Mouse (Mus musculus) MEL (cell line): Measurements from ENCODE around the gene Cwc25. TPM values are rescaled to one million over a fixed set of nuclear protein-coding genes. Genes with fewer than 3 reads are reported as not detected.

Experiments
- DNase-seq: peaks from one replicate; pipeline ENCODE4 v3.0.0; 2011; ENCODE audit warnings: low read depth, low spot score
- H3K27ac ChIP-seq: 2 replicates; pipeline ENCODE4 v1.5.1; 2012; ENCODE audit warnings: low read depth, mild to moderate bottlenecking, control low read depth, low read length, moderate library complexity; ENCODE audit not compliant: control insufficient read depth
- H3K27me3 ChIP-seq, 2 experiments: fragments of 150-350 bp in 1 of 2; sonication (generic) in 1 of 2; 2 replicates each; pipeline ENCODE4 v1.6.1; 2012; ENCODE audit warnings: low read length in 2 of 2, mild to moderate bottlenecking in 2 of 2, improper control_type of control experiment in 1 of 2, moderate library complexity in 1 of 2; ENCODE audit not compliant: insufficient read depth in 2 of 2, control insufficient read depth in 1 of 2
- H3K36me3 ChIP-seq, 2 experiments: 2 replicates each; pipeline ENCODE4 v1.6.1; 2012 to 2014; ENCODE audit warnings: low read length in 2 of 2, improper control_type of control experiment in 1 of 2, inconsistent platforms in 1 of 2, mild to moderate bottlenecking in 1 of 2; ENCODE audit not compliant: insufficient read depth in 2 of 2, control insufficient read depth in 1 of 2
- H3K4me1 ChIP-seq, 2 experiments: fragments of 150-350 bp in 1 of 2; sonication (generic) in 1 of 2; 2 replicates each; pipeline ENCODE4 v1.6.1; 2012; ENCODE audit warnings: low read length in 2 of 2, improper control_type of control experiment in 1 of 2, mild to moderate bottlenecking in 1 of 2; ENCODE audit not compliant: insufficient read depth in 2 of 2, control insufficient read depth in 1 of 2
- H3K4me3 ChIP-seq, 2 experiments: fragments of 150-350 bp in 1 of 2; sonication (generic) in 1 of 2; 2 replicates each; pipeline ENCODE4 v1.5.1; 2012; ENCODE audit warnings: low read depth in 2 of 2, low read length in 2 of 2, mild to moderate bottlenecking in 2 of 2, moderate library complexity in 2 of 2, control low read depth in 1 of 2, improper control_type of control experiment in 1 of 2; ENCODE audit not compliant: control insufficient read depth in 1 of 2, insufficient read depth in 1 of 2
- H3K79me2 ChIP-seq: 2 replicates; pipeline ENCODE4 v1.6.1; 2012; ENCODE audit warnings: mild to moderate bottlenecking, low read length, moderate library complexity; ENCODE audit not compliant: control insufficient read depth, poor library complexity, insufficient read depth
- H3K9ac ChIP-seq: 2 replicates; pipeline ENCODE4 v1.6.1; 2012; ENCODE audit warnings: low read depth, mild to moderate bottlenecking, control low read depth, low read length, moderate library complexity; ENCODE audit not compliant: control insufficient read depth, poor library complexity, severe bottlenecking
- H3K9me3 ChIP-seq: fragments of 150-350 bp; sonication (generic); replicated peaks from 2 replicates; pipeline ENCODE4 v1.6.1; 2012; ENCODE audit warnings: mild to moderate bottlenecking, low read length, improper control_type of control experiment, moderate library complexity; ENCODE audit not compliant: insufficient read depth
- BHLHE40 ChIP-seq: IDR thresholded peaks from 2 replicates; pipeline ENCODE4 v1.6.1; 2012; ENCODE audit warnings: low read depth, mild to moderate bottlenecking, inconsistent platforms, low read length, improper control_type of control experiment, borderline replicate concordance
- CHD1 ChIP-seq: IDR thresholded peaks from 2 replicates; pipeline ENCODE4 v1.6.1; 2012; ENCODE audit warnings: low read depth, mild to moderate bottlenecking, inconsistent platforms, low read length, improper control_type of control experiment
- E2F4 ChIP-seq: IDR thresholded peaks from 2 replicates; pipeline ENCODE4 v1.6.1; 2011; ENCODE audit warnings: low read depth, low read length, improper control_type of control experiment, borderline replicate concordance
- ELF1 ChIP-seq: IDR thresholded peaks from 2 replicates; pipeline ENCODE4 v1.6.1; 2014; ENCODE audit warnings: low read depth, mild to moderate bottlenecking, inconsistent platforms, low read length, improper control_type of control experiment, moderate library complexity
- EP300 ChIP-seq, 2 experiments: IDR thresholded peaks; 2 replicates each; pipeline ENCODE4 v1.6.1; 2011; ENCODE audit warnings: improper control_type of control experiment in 2 of 2, low read length in 2 of 2, low read depth in 1 of 2, mild to moderate bottlenecking in 1 of 2
- ETS1 ChIP-seq: IDR thresholded peaks from 2 replicates; pipeline ENCODE4 v1.6.1; 2012; ENCODE audit warnings: low read depth, mild to moderate bottlenecking, inconsistent platforms, low read length, improper control_type of control experiment, moderate library complexity
- GABPA ChIP-seq: IDR thresholded peaks from 2 replicates; pipeline ENCODE4 v1.6.1; 2012; ENCODE audit warnings: low read depth, mild to moderate bottlenecking, inconsistent platforms, low read length, improper control_type of control experiment, moderate library complexity
- GATA1 ChIP-seq: IDR thresholded peaks from 2 replicates; pipeline ENCODE4 v1.6.1; 2011; ENCODE audit warnings: low read depth, low read length, improper control_type of control experiment
- HCFC1 ChIP-seq: IDR thresholded peaks from 2 replicates; pipeline ENCODE4 v1.6.1; 2012; ENCODE audit warnings: low read depth, mild to moderate bottlenecking, inconsistent platforms, low read length, improper control_type of control experiment, moderate library complexity
- JUND ChIP-seq: IDR thresholded peaks from 2 replicates; pipeline ENCODE4 v1.6.1; 2011; ENCODE audit warnings: low read depth, mild to moderate bottlenecking, improper control_type of control experiment, low read length
- MAZ ChIP-seq: IDR thresholded peaks from 2 replicates; pipeline ENCODE4 v1.6.1; 2012; ENCODE audit warnings: low read depth, mild to moderate bottlenecking, inconsistent platforms, low read length, improper control_type of control experiment
- MYC ChIP-seq: IDR thresholded peaks from 2 replicates; pipeline ENCODE4 v1.6.1; 2011; ENCODE audit warnings: low read depth, mild to moderate bottlenecking, low read length, improper control_type of control experiment, moderate library complexity
- NELFE ChIP-seq: IDR thresholded peaks from 2 replicates; pipeline ENCODE4 v1.6.1; 2011; ENCODE audit warnings: low read depth, low read length, improper control_type of control experiment
- POLR2A ChIP-seq, 2 experiments: IDR thresholded peaks; 2 replicates each; pipeline ENCODE4 v1.6.1; 2011 to 2012; ENCODE audit warnings: low read length in 2 of 2, mild to moderate bottlenecking in 2 of 2, control low read depth in 1 of 2, improper control_type of control experiment in 1 of 2, low read depth in 1 of 2, moderate library complexity in 1 of 2; ENCODE audit not compliant: control insufficient read depth in 1 of 2, insufficient read depth in 1 of 2, poor library complexity in 1 of 2
- POLR2AphosphoS2 ChIP-seq: IDR thresholded peaks from 2 replicates; pipeline ENCODE4 v1.6.1; 2011; ENCODE audit warnings: low read length, improper control_type of control experiment
- POLR2AphosphoS5 ChIP-seq: IDR thresholded peaks from 2 replicates; pipeline ENCODE4 v1.6.1; 2012; ENCODE audit warnings: low read depth, borderline replicate concordance, mild to moderate bottlenecking, inconsistent platforms, low read length, moderate library complexity, mixed read lengths
- RAD21 ChIP-seq: IDR thresholded peaks from 2 replicates; pipeline ENCODE4 v1.6.1; 2011; ENCODE audit warnings: mild to moderate bottlenecking, low read depth, low read length, improper control_type of control experiment
- TAL1 ChIP-seq: IDR thresholded peaks from 2 replicates; pipeline ENCODE4 v1.6.1; 2012; ENCODE audit warnings: mild to moderate bottlenecking, inconsistent platforms, low read length, moderate library complexity, mixed read lengths
- TBP ChIP-seq: IDR thresholded peaks from 2 replicates; pipeline ENCODE4 v1.8.0; 2011; ENCODE audit warnings: low read depth, low read length, improper control_type of control experiment
- USF2 ChIP-seq, 2 experiments: IDR thresholded peaks; 2 replicates each; pipeline ENCODE4 v1.6.1; 2011 to 2012; ENCODE audit warnings: improper control_type of control experiment in 2 of 2, low read length in 2 of 2, borderline replicate concordance in 1 of 2, inconsistent platforms in 1 of 2, low read depth in 1 of 2, mild to moderate bottlenecking in 1 of 2; ENCODE audit not compliant: insufficient read depth in 1 of 2
- ZKSCAN1 ChIP-seq: IDR thresholded peaks from 2 replicates; pipeline ENCODE4 v1.6.1; 2012; ENCODE audit warnings: low read depth, mild to moderate bottlenecking, inconsistent platforms, low read length, improper control_type of control experiment, moderate library complexity
- polyA plus RNA-seq, 2 experiments: library from polyadenylated mRNA; stranded (reverse) in 1 of 2; unstranded in 1 of 2; fragments of >175 nt in 1 of 2; fragments of >200 nt in 1 of 2; gene quantifications; 2 replicates each; pipeline versions ENCODE4 v1.2.1 to v1.2.4; 2012; ENCODE audit warnings: low replicate concordance in 2 of 2, low read depth in 1 of 2; ENCODE audit not compliant: insufficient read length in 2 of 2, insufficient read depth in 1 of 2, missing spikeins in 1 of 2
- total RNA-seq: library from RNA; depleted of rRNA; stranded (reverse); fragments of 300-350 nt; gene quantifications from 2 replicates; pipeline ENCODE4 v1.2.3, GENCODE M21; 2012

The Cwc25 gene
- total and polyA plus RNA-seq, 3 experiments: 16.7 to 20.8 TPM; not detected in 1

GRCm38 (mm10) chr11:97761638-97762037 is 4.7 kb downstream of the Cwc25 start (continued):
- TF ChIP-seq BHLHE40 (no peak), E2F4 (no peak), JUND (no peak)
- TF ChIP-seq, all 39 proteins: peak for 4

GRCm38 (mm10) chr11:97758942-97759341 is 7.4 kb downstream of the Cwc25 start:
- peaks cover 0 to 3% of the 10 kb centered on the region in 2 experiments; a peak in 1 of 4 replicates for H3K4me1 ChIP-seq
- no peaks in the 10 kb centered on the region for H3K27me3 ChIP-seq
- H3K9ac ChIP-seq: no peak overlapping the region
- DNase-seq: no peak
- H3K9me3 ChIP-seq: no peaks in the 10 kb centered on the region
- peaks cover 0 to 8% of the 10 kb centered on the region in 2 experiments; a peak in 2 of 4 replicates for H3K36me3 ChIP-seq
- no peak overlapping the region for H3K27ac ChIP-seq
- no peak overlapping the region for H3K4me3 ChIP-seq
- H3K79me2 ChIP-seq: peaks cover 1% of the 10 kb centered on the region; the same call in 1 of the 2 replicates
- TF ChIP-seq USF2 (IDR thresholded peaks at IDR 0.05; ENCODE audit: borderline replicate concordance in 1 of 2, insufficient read depth in 1 of 2, low read depth in 1 of 2, low read length in 2 of 2) (no peak), MYC (no peak), RAD21 (no peak), ELF1 (no peak), EP300 (IDR thresholded peaks at IDR 0.05; ENCODE audit: low read depth in 1 of 2, low read length in 2 of 2) (no peak), POLR2AphosphoS5 (no peak)

- Histone ChIP-seq H3K4me1 (peaks cover 0 to 3% of the 10 kb centered on the region in 2 experiments; a peak in 1 of 4 replicates), H3K9ac (no peak overlapping the region), H3K27me3 (no peaks in the 10 kb centered on the region), H3K4me3 (no peak overlapping the region), H3K79me2 (no peaks in the 10 kb centered on the region)
- TF ChIP-seq TBP (peak; percentile 95), ZKSCAN1 (no peak)
- TF ChIP-seq, all 39 proteins: peak for 1
- DNase-seq: no peak
- H3K9me3 ChIP-seq: no peaks in the 10 kb centered on the region
- H3K36me3 ChIP-seq: peaks cover 0 to 8% of the 10 kb centered on the region in 2 experiments; a peak in 2 of 4 replicates
- no peak overlapping the region for H3K27ac ChIP-seq
Observed at GRCm38 (mm10) chr11:97758125-97758524, 8.2 kb downstream of the Cwc25 start.

DNA sequence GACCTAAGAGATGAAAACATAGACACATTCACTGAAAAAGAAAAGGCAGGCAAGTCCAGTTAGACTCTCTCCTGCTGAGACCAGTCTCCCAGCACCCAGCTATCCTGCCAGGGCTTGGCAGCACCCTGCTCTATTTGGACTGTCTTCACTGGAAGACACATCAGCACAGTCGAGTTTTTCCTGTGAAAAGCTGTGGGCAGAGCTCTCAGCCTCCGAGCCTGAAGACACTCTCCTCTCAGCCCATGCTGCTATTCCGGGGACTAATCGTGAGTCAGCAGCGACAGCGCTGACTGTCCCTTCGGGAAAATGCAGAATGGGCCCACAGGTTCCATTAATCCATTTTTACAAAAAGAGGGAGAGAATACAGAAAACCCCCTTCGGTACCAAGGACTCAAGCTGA is 13.1 kb downstream of the Cwc25 start:
- Histone ChIP-seq H3K36me3 (peaks cover 6 to 9% of the 10 kb centered on the region in 2 experiments), H3K79me2 (no peaks in the 10 kb centered on the region), H3K9me3 (no peaks in the 10 kb centered on the region), H3K4me1 (peaks cover 2 to 3% of the 10 kb centered on the region in 2 experiments; a peak in 2 of 4 replicates), H3K27me3 (no peaks in the 10 kb centered on the region), H3K27ac (no peak overlapping the region), H3K9ac (no peak overlapping the region), H3K4me3 (no peak overlapping the region)
- TF ChIP-seq CHD1 (no peak), POLR2AphosphoS2 (no peak), TAL1 (no peak), HCFC1 (no peak), ETS1 (no peak), TBP (no peak), EP300 (IDR thresholded peaks at IDR 0.05; ENCODE audit: low read depth in 1 of 2, low read length in 2 of 2) (no peak), GABPA (no peak), MAZ (no peak), POLR2A (IDR thresholded peaks at IDR 0.05; ENCODE audit: control insufficient read depth in 1 of 2, insufficient read depth in 1 of 2, low read depth in 1 of 2, low read length in 2 of 2, poor library complexity in 1 of 2) (no peak), NELFE (no peak), E2F4 (no peak), GATA1 (no peak)
- no peak for DNase-seq
